24 mouse cellular contexts compared by ENCODE assay signal in genomic region chr4:142605098-142605497, GRCm38 (mm10).
DNase-seq lines count a peak whose midpoint lies in the region; ATAC-seq and TF ChIP-seq lines count a peak whose summit lies in the region.
"Had no signal": no experiment of that assay in that cellular context is flagged by ENCODE, and none has a peak within 500 bp of the region (broad histone marks: within the 10 kb centered on the region; RNA-seq: fewer than 3 reads in every experiment).

No protein-coding gene starts in this region.

- 82% methylated on average over 3 of the region's 3 CpGs for WGBS in embryonic facial prominence, embryonic 11.5 days
- WGBS in embryonic facial prominence, embryonic 10.5 days: 89% methylated on average over 3 of the region's 3 CpGs
- WGBS in lung, embryonic 15.5 days: 61% methylated on average over 3 of the region's 3 CpGs
- WGBS in lung, postnatal 0 days: 49% methylated on average over 3 of the region's 3 CpGs
- 63% methylated on average over 3 of the region's 3 CpGs for WGBS in lung, adult 2 months

- no peaks in the 10 kb centered on the region for H3K4me1 ChIP-seq in embryonic facial prominence, embryonic 11.5 days (ENCODE audit: control insufficient read depth, insufficient read depth, low read length)
- H3K4me1 ChIP-seq in embryonic facial prominence, embryonic 10.5 days: no peaks in the 10 kb centered on the region
- no peaks in the 10 kb centered on the region for H3K4me1 ChIP-seq in lung, embryonic 15.5 days
- H3K4me1 ChIP-seq in lung, postnatal 0 days (ENCODE audit: insufficient read depth, low read depth, low read length): no peaks in the 10 kb centered on the region
- H3K4me1 ChIP-seq in lung, adult 2 months (ENCODE audit: control insufficient read depth, insufficient read depth, low read length): no peaks in the 10 kb centered on the region
- H3K4me1 ChIP-seq: embryonic facial prominence, embryonic 12.5 days; forebrain, embryonic 13.5 days; forebrain, embryonic 15.5 days had no signal

- ATAC-seq in embryonic facial prominence, embryonic 11.5 days (replicated peaks; ENCODE audit: insufficient number of reproducible peaks, low FRiP score, low TSS enrichment, low read depth): 0 out of 2 replicates have a peak, but pooled peaks have one; percentile 23
- ATAC-seq in lung, embryonic 15.5 days (ENCODE audit: borderline replicate concordance, extremely low read depth, low FRiP score, low TSS enrichment): peak; percentile 57
- ATAC-seq in lung, postnatal 0 days: peak; percentile 78
- ATAC-seq: activated CD4-positive, CD25-positive, alpha-beta regulatory T cell, adult 4 months; CD4-positive, CD25-positive, alpha-beta regulatory T cell, adult 4 months; forebrain, embryonic 13.5 days; forebrain, embryonic 15.5 days; forebrain, postnatal 0 days; Patski had no signal

- H3K9me3 ChIP-seq in embryonic facial prominence, embryonic 11.5 days (replicated peaks; ENCODE audit: control insufficient read depth, low read length): no peaks in the 10 kb centered on the region
- H3K9me3 ChIP-seq in embryonic facial prominence, embryonic 10.5 days: no peaks in the 10 kb centered on the region
- H3K9me3 ChIP-seq in lung, embryonic 15.5 days: no peaks in the 10 kb centered on the region
- H3K9me3 ChIP-seq in lung, postnatal 0 days (ENCODE audit: low read length): no peaks in the 10 kb centered on the region
- H3K9me3 ChIP-seq: forebrain, embryonic 15.5 days had no signal

- no peak for TF ChIP-seq POLR2A in lung, adult 2 months (IDR thresholded peaks at IDR 0.05; ENCODE audit: borderline replicate concordance, extremely low read depth, low read depth, low read length)

- no peak overlapping the region for H3K4me2 ChIP-seq in embryonic facial prominence, embryonic 11.5 days (ENCODE audit: low read depth, low read length)
- no peak overlapping the region for H3K4me2 ChIP-seq in lung, embryonic 15.5 days
- no peak overlapping the region for H3K4me2 ChIP-seq in lung, postnatal 0 days (replicated peaks; ENCODE audit: low read depth, low read length)
- H3K4me2 ChIP-seq: embryonic facial prominence, embryonic 12.5 days; forebrain, embryonic 13.5 days; forebrain, embryonic 15.5 days had no signal

- no peaks in the 10 kb centered on the region for H3K36me3 ChIP-seq in embryonic facial prominence, embryonic 11.5 days (replicated peaks; ENCODE audit: control insufficient read depth, insufficient read depth, low read depth, low read length)
- no peaks in the 10 kb centered on the region for H3K36me3 ChIP-seq in embryonic facial prominence, embryonic 10.5 days (replicated peaks)
- H3K36me3 ChIP-seq in lung, embryonic 15.5 days: no peaks in the 10 kb centered on the region
- H3K36me3 ChIP-seq in lung, postnatal 0 days (ENCODE audit: insufficient read depth, low read length): no peaks in the 10 kb centered on the region
- H3K36me3 ChIP-seq: embryonic facial prominence, embryonic 12.5 days; forebrain, embryonic 15.5 days; G1E had no signal

- TF ChIP-seq EP300 in lung, postnatal 0 days (IDR thresholded peaks at IDR 0.05): no peak

- no peak for DNase-seq in embryonic facial prominence, embryonic 11.5 days (ENCODE audit: low spot score)
- no peak for DNase-seq in embryonic facial prominence, embryonic 10.5 days (ENCODE audit: low spot score)
- DNase-seq in lung, postnatal 36 days: no peak
- DNase-seq in lung, postnatal 0 days (ENCODE audit: low spot score): peak; percentile 50
- no peak for DNase-seq in lung, adult 2 months
- DNase-seq: adrenal gland, adult 8-10 months; adrenal gland, postnatal 14 days; adrenal gland, postnatal 36 days; B cell, adult 2 months; cerebellum, adult 11-12 months; cerebellum, adult 2 months; cerebellum, adult 9-10 months; cerebellum, postnatal 10 days; cerebellum, postnatal 25 days; forebrain, postnatal 0 days had no signal

- H3K27ac ChIP-seq in embryonic facial prominence, embryonic 11.5 days (replicated peaks; ENCODE audit: low read depth, low read length): no peak overlapping the region
- no peak overlapping the region for H3K27ac ChIP-seq in embryonic facial prominence, embryonic 10.5 days (replicated peaks)
- no peak overlapping the region for H3K27ac ChIP-seq in lung, embryonic 15.5 days
- no peak overlapping the region for H3K27ac ChIP-seq in lung, postnatal 0 days (ENCODE audit: low read length)
- H3K27ac ChIP-seq: embryonic facial prominence, embryonic 12.5 days; forebrain, embryonic 13.5 days; forebrain, embryonic 15.5 days had no signal

- H3K27me3 ChIP-seq in embryonic facial prominence, embryonic 11.5 days (ENCODE audit: control insufficient read depth, insufficient read depth, low read length): no peaks in the 10 kb centered on the region
- H3K27me3 ChIP-seq in embryonic facial prominence, embryonic 10.5 days (replicated peaks; ENCODE audit: low read depth, poor library complexity, severe bottlenecking): no peaks in the 10 kb centered on the region
- H3K27me3 ChIP-seq in lung, embryonic 15.5 days: no peaks in the 10 kb centered on the region
- H3K27me3 ChIP-seq in lung, postnatal 0 days (replicated peaks; ENCODE audit: insufficient read depth, low read length): no peaks in the 10 kb centered on the region
- H3K27me3 ChIP-seq: CH12.LX; embryonic facial prominence, embryonic 12.5 days; forebrain, embryonic 13.5 days; forebrain, embryonic 15.5 days; Patski had no signal

- TF ChIP-seq CTCF in lung, postnatal 0 days (IDR thresholded peaks at IDR 0.05): no peak
- TF ChIP-seq CTCF in lung, adult 2 months (IDR thresholded peaks at IDR 0.05; ENCODE audit: insufficient read depth, low read length): no peak

- no peak overlapping the region for H3K9ac ChIP-seq in embryonic facial prominence, embryonic 11.5 days (replicated peaks; ENCODE audit: low read length)
- no peak overlapping the region for H3K9ac ChIP-seq in lung, embryonic 15.5 days
- H3K9ac ChIP-seq in lung, postnatal 0 days (replicated peaks; ENCODE audit: low read depth): no peak overlapping the region
- H3K9ac ChIP-seq: embryonic facial prominence, embryonic 12.5 days; forebrain, embryonic 13.5 days; forebrain, embryonic 15.5 days; forebrain, postnatal 0 days had no signal

- H3K4me3 ChIP-seq in embryonic facial prominence, embryonic 11.5 days (ENCODE audit: low read depth, low read length): no peak overlapping the region
- no peak overlapping the region for H3K4me3 ChIP-seq in embryonic facial prominence, embryonic 10.5 days
- H3K4me3 ChIP-seq in lung, embryonic 15.5 days: no peak overlapping the region
- no peak overlapping the region for H3K4me3 ChIP-seq in lung, postnatal 0 days (ENCODE audit: low read depth, low read length)
- H3K4me3 ChIP-seq in lung, adult 2 months (replicated peaks; ENCODE audit: extremely low read depth, low read depth, low read length): no peak overlapping the region
- H3K4me3 ChIP-seq: embryonic facial prominence, embryonic 12.5 days; forebrain, embryonic 13.5 days; forebrain, embryonic 15.5 days had no signal

Comparison
In these comparisons a context has a peak if more than half of its experiments do, and no peak if none do; other contexts are left out.
1. ATAC-seq: peak in every context shown above with its lines; median percentile 78 in lung, postnatal 0 days; 57 in lung, embryonic 15.5 days; 23 in embryonic facial prominence, embryonic 11.5 days.